Mouse (Mus musculus): ENCODE measurements around the gene Armc9. TPM values are rescaled to one million over a fixed set of nuclear protein-coding genes. Genes with fewer than 3 reads are reported as not detected.
A peak's percentile ranks its signal among the peaks of the same experiment; 100 is the strongest.

Armc9 gene
- polyA plus RNA-seq, 1 experiment from 2014 or later: 20.5 TPM

DNA sequence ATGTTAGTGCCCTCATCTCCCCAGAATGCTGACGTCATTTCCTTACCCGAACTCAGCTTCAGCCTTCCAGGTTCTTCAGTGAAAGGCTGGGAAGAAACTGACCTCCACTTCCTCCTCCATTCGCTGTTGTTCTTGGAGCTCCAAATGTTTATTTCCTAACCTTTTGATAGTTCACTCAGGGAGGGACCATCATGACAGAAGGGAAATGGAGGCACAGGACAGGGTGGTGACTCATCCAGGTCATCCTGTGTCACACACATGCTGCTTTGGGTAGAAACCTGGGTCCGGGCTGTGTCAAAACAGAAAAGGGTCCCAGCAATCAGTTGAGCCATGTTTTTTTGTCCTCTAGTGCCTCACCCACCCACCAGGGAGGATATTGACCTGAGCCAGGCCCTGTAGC is 11.4 kb upstream of the Armc9 start:
- Histone ChIP-seq H3K27me3 (ENCODE audit: control insufficient read depth, insufficient read depth, low read depth, low read length) (no peaks in the 10 kb centered on the region), H3K9me3 (ENCODE audit: control insufficient read depth, low read length) (no peaks in the 10 kb centered on the region), H3K4me2 (ENCODE audit: low read depth, low read length) (no peak overlapping the region), H3K9ac (ENCODE audit: low read length) (no peak overlapping the region), H3K4me1 (replicated peaks; ENCODE audit: control insufficient read depth, insufficient read depth, low read length) (no peaks in the 10 kb centered on the region), H3K36me3 (ENCODE audit: control insufficient read depth, insufficient read depth, low read length) (peaks cover 6% of the 10 kb centered on the region), H3K27ac (ENCODE audit: low read length) (no peak overlapping the region), H3K4me3 (ENCODE audit: low read length) (no peak overlapping the region)
- no peak for ATAC-seq (ENCODE audit: low read depth)
- WGBS: 74% methylated on average over 4 of the region's 4 CpGs

DNA sequence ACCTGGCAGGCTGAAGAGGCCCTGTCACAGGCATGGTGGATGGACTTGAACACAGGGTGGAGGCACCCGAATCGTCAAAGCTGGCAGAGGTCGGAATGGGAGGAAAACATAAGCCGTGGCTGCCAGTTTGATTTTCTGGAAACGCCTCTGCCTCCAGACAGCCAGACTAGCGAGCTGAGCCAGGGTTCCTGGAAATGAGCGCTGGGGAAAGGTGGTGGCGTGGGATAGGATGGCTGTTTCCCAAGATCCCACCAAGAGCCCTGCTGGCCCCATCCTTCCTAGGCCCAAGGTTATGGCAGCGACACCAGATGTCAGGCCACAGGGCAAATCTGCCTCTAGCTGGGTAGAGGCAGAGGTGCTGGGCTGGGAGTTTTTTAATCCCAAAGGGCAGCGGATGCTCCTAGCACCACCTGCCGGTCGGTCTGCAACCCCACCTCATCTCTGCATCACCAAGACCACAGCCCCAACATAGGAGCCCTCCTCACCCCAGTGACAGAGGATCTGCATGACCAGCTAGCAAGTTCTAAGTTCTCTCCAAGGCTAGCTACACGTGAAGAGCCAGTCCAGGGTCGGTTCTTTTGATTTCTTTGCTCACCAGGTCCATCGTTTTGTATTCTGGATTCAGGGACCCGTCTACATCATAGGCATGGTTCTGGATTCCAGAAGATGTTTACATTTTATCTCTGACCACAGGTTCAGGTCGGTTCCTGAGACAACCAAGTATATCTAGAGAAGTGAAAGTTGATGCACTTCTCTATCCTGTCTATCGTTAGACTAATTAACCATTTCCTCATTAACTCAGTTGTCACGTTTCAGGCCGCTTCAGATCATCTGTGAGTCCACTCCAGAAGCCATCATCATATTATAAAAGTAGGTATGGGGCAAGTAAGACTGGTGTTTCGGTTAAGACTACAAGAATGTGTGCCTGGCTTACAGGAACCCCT is 10.3 kb upstream of the Armc9 start:
- H3K9ac ChIP-seq (ENCODE audit: low read length): no peak overlapping the region
- H3K4me3 ChIP-seq (ENCODE audit: low read length): no peak overlapping the region
- H3K36me3 ChIP-seq (ENCODE audit: control insufficient read depth, insufficient read depth, low read length): peaks cover 1% of the 10 kb centered on the region
- H3K9me3 ChIP-seq (ENCODE audit: control insufficient read depth, low read length): no peaks in the 10 kb centered on the region
- 74% methylated on average over 21 of the region's 21 CpGs for WGBS
- ATAC-seq (ENCODE audit: low read depth): no peak
- H3K4me1 ChIP-seq (replicated peaks; ENCODE audit: control insufficient read depth, insufficient read depth, low read length): no peaks in the 10 kb centered on the region
- no peak overlapping the region for H3K4me2 ChIP-seq (ENCODE audit: low read depth, low read length)
- H3K27ac ChIP-seq (ENCODE audit: low read length): no peak overlapping the region
- H3K27me3 ChIP-seq (ENCODE audit: control insufficient read depth, insufficient read depth, low read depth, low read length): no peaks in the 10 kb centered on the region

DNA sequence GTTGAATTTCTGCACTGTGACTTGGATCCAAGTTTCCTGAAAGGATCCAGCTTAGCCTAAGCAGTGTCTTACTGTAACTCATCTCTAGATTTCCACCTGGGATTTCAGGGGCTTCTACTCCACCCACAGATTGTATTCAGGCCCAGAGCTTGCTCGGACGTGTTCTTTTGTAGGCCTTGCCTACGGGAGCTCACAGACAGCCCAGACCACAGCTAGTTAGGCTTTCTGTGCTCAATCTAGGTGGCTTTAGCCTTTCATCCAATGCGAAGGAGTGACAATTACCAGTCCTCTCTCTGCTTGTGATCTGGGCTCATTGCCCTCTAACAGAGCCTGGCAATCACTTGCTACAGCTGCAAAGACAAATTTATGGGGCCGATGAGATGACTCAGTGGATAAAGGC is 8.3 kb upstream of the Armc9 start:
- no peak overlapping the region for H3K4me3 ChIP-seq (ENCODE audit: low read length)
- no peak overlapping the region for H3K27ac ChIP-seq (ENCODE audit: low read length)
- 89% methylated on average over 5 of the region's 5 CpGs for WGBS
- no peak overlapping the region for H3K9ac ChIP-seq (ENCODE audit: low read length)
- ATAC-seq (ENCODE audit: low read depth): no peak
- H3K36me3 ChIP-seq (ENCODE audit: control insufficient read depth, insufficient read depth, low read length): no peaks in the 10 kb centered on the region
- no peaks in the 10 kb centered on the region for H3K4me1 ChIP-seq (replicated peaks; ENCODE audit: control insufficient read depth, insufficient read depth, low read length)
- no peak overlapping the region for H3K4me2 ChIP-seq (ENCODE audit: low read depth, low read length)
- H3K9me3 ChIP-seq (ENCODE audit: control insufficient read depth, low read length): no peaks in the 10 kb centered on the region
- no peaks in the 10 kb centered on the region for H3K27me3 ChIP-seq (ENCODE audit: control insufficient read depth, insufficient read depth, low read depth, low read length)

DNA sequence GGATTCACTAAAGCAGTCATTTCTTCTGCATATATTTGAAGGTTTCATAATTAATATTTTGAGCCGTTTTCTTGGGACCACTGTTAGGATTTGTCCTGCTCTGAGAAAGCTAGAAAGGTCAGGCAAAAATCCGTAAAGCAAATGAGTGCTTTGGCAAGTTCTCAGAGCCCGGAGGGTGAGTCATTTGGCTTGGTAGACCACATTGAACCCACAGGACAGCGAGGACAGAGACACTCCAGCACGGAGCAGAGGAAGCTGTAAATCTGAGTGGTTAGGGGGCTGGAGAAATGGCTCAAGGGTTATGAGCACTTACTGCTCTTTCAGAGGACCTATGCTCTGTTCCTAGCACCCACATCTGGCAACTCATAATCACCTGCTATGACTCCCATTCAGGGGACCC is 7.0 kb upstream of the Armc9 start:
- Histone ChIP-seq H3K27me3 (ENCODE audit: control insufficient read depth, insufficient read depth, low read depth, low read length) (no peaks in the 10 kb centered on the region), H3K9ac (ENCODE audit: low read length) (no peak overlapping the region), H3K4me2 (ENCODE audit: low read depth, low read length) (no peak overlapping the region), H3K9me3 (ENCODE audit: control insufficient read depth, low read length) (no peaks in the 10 kb centered on the region), H3K27ac (ENCODE audit: low read length) (no peak overlapping the region), H3K4me3 (ENCODE audit: low read length) (no peak overlapping the region), H3K36me3 (ENCODE audit: control insufficient read depth, insufficient read depth, low read length) (no peaks in the 10 kb centered on the region), H3K4me1 (replicated peaks; ENCODE audit: control insufficient read depth, insufficient read depth, low read length) (no peaks in the 10 kb centered on the region)
- WGBS: 59% methylated on average over 5 of the region's 5 CpGs
- ATAC-seq (ENCODE audit: low read depth): no peak

DNA sequence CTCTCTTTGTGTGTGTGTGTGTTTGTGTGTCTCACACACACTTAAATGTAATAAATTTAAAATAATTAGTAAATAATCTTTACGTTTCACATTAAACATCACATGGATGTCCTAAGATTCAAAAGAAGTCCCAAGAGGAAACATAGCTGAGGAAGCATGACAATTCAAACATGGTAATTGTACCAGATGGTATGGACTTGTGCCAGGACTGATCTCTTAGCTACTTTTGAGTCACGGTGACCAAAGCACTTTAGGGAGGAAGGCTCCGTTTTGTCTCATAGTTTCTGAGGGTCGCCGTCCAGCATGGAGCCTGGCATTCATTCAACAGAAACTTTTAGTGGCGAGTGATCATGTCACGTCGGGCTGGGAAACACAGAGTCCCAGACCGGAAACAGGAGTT is 6.4 kb upstream of the Armc9 start:
- no peak for ATAC-seq (ENCODE audit: low read depth)
- Histone ChIP-seq H3K36me3 (ENCODE audit: control insufficient read depth, insufficient read depth, low read length) (no peaks in the 10 kb centered on the region), H3K4me2 (ENCODE audit: low read depth, low read length) (no peak overlapping the region), H3K27ac (ENCODE audit: low read length) (no peak overlapping the region), H3K4me3 (ENCODE audit: low read length) (no peak overlapping the region), H3K9me3 (ENCODE audit: control insufficient read depth, low read length) (no peaks in the 10 kb centered on the region), H3K27me3 (ENCODE audit: control insufficient read depth, insufficient read depth, low read depth, low read length) (no peaks in the 10 kb centered on the region), H3K4me1 (replicated peaks; ENCODE audit: control insufficient read depth, insufficient read depth, low read length) (no peaks in the 10 kb centered on the region), H3K9ac (ENCODE audit: low read length) (no peak overlapping the region)
- 65% methylated on average over 9 of the region's 9 CpGs for WGBS

DNA sequence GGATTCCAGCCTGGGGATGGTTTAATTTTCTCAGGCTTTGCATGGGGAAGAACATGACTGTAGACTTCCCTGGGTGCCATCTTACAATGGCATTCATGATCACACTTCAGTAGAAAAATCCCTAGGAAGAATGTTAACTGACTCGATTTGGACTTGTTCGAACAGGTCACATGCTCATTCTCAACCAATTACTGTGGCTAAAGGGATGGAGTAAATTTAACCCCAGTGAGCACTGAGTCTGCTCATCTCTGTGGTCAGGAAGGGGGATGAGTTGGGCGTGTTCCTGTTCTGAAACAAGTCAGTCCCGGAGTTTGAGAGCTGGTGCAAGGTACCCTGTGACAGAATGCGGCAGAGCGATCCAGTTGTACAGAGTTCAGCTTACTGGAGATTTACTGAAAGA is 3.7 kb upstream of the Armc9 start:
- H3K27ac ChIP-seq (ENCODE audit: low read length): no peak overlapping the region
- no peak for ATAC-seq (ENCODE audit: low read depth)
- peaks cover 7% of the 10 kb centered on the region for H3K4me1 ChIP-seq (replicated peaks; ENCODE audit: control insufficient read depth, insufficient read depth, low read length)
- H3K4me3 ChIP-seq (ENCODE audit: low read length): no peak overlapping the region
- no peaks in the 10 kb centered on the region for H3K9me3 ChIP-seq (ENCODE audit: control insufficient read depth, low read length)
- no peaks in the 10 kb centered on the region for H3K36me3 ChIP-seq (ENCODE audit: control insufficient read depth, insufficient read depth, low read length)
- H3K27me3 ChIP-seq (ENCODE audit: control insufficient read depth, insufficient read depth, low read depth, low read length): no peaks in the 10 kb centered on the region
- H3K9ac ChIP-seq (ENCODE audit: low read length): no peak overlapping the region
- WGBS: 77% methylated on average over 6 of the region's 6 CpGs
- H3K4me2 ChIP-seq (ENCODE audit: low read depth, low read length): no peak overlapping the region

DNA sequence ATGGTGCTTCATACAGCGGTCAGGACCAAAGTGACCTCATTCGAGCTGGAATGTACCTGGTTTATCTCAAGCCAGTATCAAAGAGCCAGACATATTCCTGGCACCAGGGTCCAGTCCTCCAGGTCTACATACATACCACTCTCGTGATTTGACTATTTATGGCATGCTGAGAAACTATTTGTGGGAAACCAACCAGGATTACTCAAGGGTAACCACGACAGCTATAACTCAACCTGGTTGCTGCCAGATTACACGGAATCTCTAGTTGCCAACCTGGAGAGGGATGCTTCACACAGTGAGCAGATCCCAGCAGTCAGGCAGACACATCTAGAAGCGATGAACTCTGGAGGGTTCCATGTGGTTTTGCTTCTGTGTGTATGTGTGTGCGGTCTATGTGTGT is 3.2 kb upstream of the Armc9 start:
- Histone ChIP-seq H3K9me3 (ENCODE audit: control insufficient read depth, low read length) (no peaks in the 10 kb centered on the region), H3K4me3 (ENCODE audit: low read length) (no peak overlapping the region), H3K36me3 (ENCODE audit: control insufficient read depth, insufficient read depth, low read length) (no peaks in the 10 kb centered on the region), H3K9ac (ENCODE audit: low read length) (no peak overlapping the region), H3K4me1 (replicated peaks; ENCODE audit: control insufficient read depth, insufficient read depth, low read length) (peaks cover 7% of the 10 kb centered on the region), H3K27me3 (ENCODE audit: control insufficient read depth, insufficient read depth, low read depth, low read length) (no peaks in the 10 kb centered on the region), H3K27ac (ENCODE audit: low read length) (no peak overlapping the region), H3K4me2 (ENCODE audit: low read depth, low read length) (no peak overlapping the region)
- ATAC-seq (ENCODE audit: low read depth): no peak
- WGBS: 82% methylated on average over 7 of the region's 7 CpGs

DNA sequence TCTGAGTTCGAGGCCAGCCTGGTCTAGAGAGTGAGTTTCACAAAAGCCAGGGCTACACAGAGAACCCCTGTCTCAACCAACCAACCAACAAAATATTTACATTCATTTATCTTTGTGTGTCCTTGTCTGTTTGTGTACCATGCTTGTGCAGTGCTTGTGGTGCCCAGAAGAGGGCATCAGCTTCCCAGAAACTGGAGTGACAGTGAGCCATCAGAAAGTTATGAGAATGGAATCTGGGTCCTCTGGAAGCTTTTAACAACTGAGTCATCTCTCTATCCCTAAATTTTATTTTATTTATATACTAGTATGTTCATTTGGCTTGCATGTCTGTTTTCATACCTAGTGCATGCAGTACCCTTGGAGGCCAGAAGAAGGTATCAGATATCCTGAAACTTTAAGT is 2.0 kb upstream of the Armc9 start:
- no peaks in the 10 kb centered on the region for H3K9me3 ChIP-seq (ENCODE audit: control insufficient read depth, low read length)
- H3K36me3 ChIP-seq (ENCODE audit: control insufficient read depth, insufficient read depth, low read length): no peaks in the 10 kb centered on the region
- no peak for ATAC-seq (ENCODE audit: low read depth)
- H3K9ac ChIP-seq (ENCODE audit: low read length): no peak overlapping the region
- H3K27me3 ChIP-seq (ENCODE audit: control insufficient read depth, insufficient read depth, low read depth, low read length): no peaks in the 10 kb centered on the region
- H3K27ac ChIP-seq (ENCODE audit: low read length): no peak overlapping the region
- H3K4me2 ChIP-seq (ENCODE audit: low read depth, low read length): no peak overlapping the region
- 81% methylated on average over 1 of the region's 1 CpGs for WGBS
- no peak overlapping the region for H3K4me3 ChIP-seq (ENCODE audit: low read length)
- peaks cover 7% of the 10 kb centered on the region for H3K4me1 ChIP-seq (replicated peaks; ENCODE audit: control insufficient read depth, insufficient read depth, low read length)

DNA sequence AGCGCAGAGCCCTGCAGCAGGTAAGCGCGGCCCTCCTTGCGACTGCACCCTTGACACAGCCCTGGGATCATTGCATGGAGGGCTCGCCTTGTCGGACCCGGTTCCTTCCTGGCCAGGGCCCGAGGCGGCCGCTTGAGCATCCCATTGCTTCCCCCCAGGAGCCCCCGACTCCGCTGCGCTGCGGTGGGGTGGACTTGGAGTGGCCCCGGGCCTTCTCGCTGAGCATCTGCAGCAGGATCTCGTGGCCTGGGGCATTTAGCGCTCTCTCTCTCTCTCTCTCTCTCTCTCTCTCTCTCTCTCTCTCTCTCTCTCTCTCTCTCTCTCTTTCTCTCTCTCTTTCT is 214 bp downstream of the Armc9 start:
- Histone ChIP-seq H3K4me2 (ENCODE audit: low read depth, low read length) (peak overlapping the region; percentile 59), H3K36me3 (ENCODE audit: control insufficient read depth, insufficient read depth, low read length) (no peaks in the 10 kb centered on the region), H3K9ac (ENCODE audit: low read length) (peak overlapping the region; percentile 68), H3K4me3 (ENCODE audit: low read length) (peak overlapping the region; percentile 70), H3K27ac (ENCODE audit: low read length) (no peak overlapping the region), H3K4me1 (replicated peaks; ENCODE audit: control insufficient read depth, insufficient read depth, low read length) (peaks cover 7% of the 10 kb centered on the region), H3K9me3 (ENCODE audit: control insufficient read depth, low read length) (no peaks in the 10 kb centered on the region), H3K27me3 (ENCODE audit: control insufficient read depth, insufficient read depth, low read depth, low read length) (no peaks in the 10 kb centered on the region)
- ATAC-seq (ENCODE audit: low read depth): no peak
- WGBS: under 1% methylated on average over 18 of the region's 18 CpGs
